In the genomic region with DNA sequence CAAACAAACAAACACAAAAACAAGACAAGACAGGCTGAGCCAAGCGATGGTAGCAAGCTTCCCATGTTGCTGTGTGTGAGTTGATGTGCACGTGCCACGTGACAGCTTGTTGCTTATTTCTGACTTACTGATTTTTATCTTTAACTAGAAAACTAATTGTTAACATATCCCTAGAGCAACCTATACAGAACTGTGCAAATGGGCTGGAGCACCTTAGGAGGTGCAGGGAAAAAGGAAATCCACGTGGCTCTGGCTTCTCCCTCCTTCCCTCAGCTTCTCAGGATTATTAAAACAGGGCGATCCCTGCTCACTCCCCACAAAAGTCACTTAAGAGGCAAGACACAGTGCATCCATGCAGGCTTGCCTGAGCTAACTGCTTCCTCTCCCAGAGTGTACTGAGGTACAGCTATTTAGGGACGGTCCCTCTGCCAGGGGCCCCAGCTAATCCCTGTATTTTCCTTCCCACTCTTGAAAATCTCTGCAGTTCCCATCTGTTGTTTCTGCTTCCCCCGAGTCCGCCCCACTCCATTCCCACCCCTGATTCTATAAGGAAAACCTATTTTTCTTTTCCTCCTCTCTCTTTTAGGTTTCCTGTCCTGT, we compare ENCODE assay signal across 8 mouse cellular contexts. TPM values are rescaled to one million over a fixed set of nuclear protein-coding genes. Genes with fewer than 3 reads are reported as not detected.
DNase-seq lines count a peak whose midpoint lies in the region; ATAC-seq and TF ChIP-seq lines count a peak whose summit lies in the region.

No protein-coding gene starts in this region.

- no peak for TF ChIP-seq CTCF in heart, adult 2 months (IDR thresholded peaks at IDR 0.05)
- no peak for TF ChIP-seq CTCF in liver, embryonic 14.5 days (IDR thresholded peaks at IDR 0.05; ENCODE audit: low read depth)

- H3K79me2 ChIP-seq in heart, adult 2 months (replicated peaks; ENCODE audit: control insufficient read depth, insufficient read depth, low read length), result no peaks in the 10 kb centered on the region

- ATAC-seq in liver, embryonic 14.5 days (ENCODE audit: insufficient read depth), result no peak
- ATAC-seq in erythroblast, adult 5-6 weeks (replicated peaks; ENCODE audit: low FRiP score, poor library complexity, severe bottlenecking), result no peak

- H3K27me3 ChIP-seq in heart, adult 2 months (ENCODE audit: control insufficient read depth, insufficient read depth, low read length), result no peaks in the 10 kb centered on the region
- no peaks in the 10 kb centered on the region for H3K27me3 ChIP-seq in liver, embryonic 14.5 days (ENCODE audit: control insufficient read depth, insufficient read depth, low read length)

- intact Hi-C loops in heart, adult 2 months (cut with DNase I), result loop anchor here (10.0 kb wide), 1 partner anchor 321 kb away; no protein-coding TSS in a partner anchor

- H3K9me3 ChIP-seq in liver, embryonic 14.5 days (ENCODE audit: control insufficient read depth, low read length), result no peaks in the 10 kb centered on the region

- no peak for DNase-seq in heart, adult 2 months
- DNase-seq in heart, adult 8-10 months (ENCODE audit: low spot score), result no peak
- DNase-seq in right cerebral cortex, postnatal 25 days, result peak; percentile 17
- no peak for DNase-seq in right cerebral cortex, postnatal 14 days
- DNase-seq in liver, embryonic 14.5 days (ENCODE audit: low read depth in 3 of 3, low spot score in 3 of 3), result no peak
- no peak for DNase-seq in thymus, postnatal 36 days
- no peak for DNase-seq in left cerebral cortex, adult 8-10 months (ENCODE audit: low spot score in 2 of 2)

- peaks cover 1% of the 10 kb centered on the region; the same call in 1 of the 2 replicates for H3K36me3 ChIP-seq in heart, adult 2 months (ENCODE audit: control insufficient read depth, insufficient read depth, low read length)
- H3K36me3 ChIP-seq in liver, embryonic 14.5 days (replicated peaks; ENCODE audit: control insufficient read depth, insufficient read depth, low read depth), result no peaks in the 10 kb centered on the region

- TF ChIP-seq POLR2A in heart, adult 2 months (IDR thresholded peaks at IDR 0.05; ENCODE audit: insufficient read depth, low read depth, low read length), result no peak

- WGBS in heart, adult 2 months, result 54% methylated on average over 8 of the region's 8 CpGs
- WGBS in liver, embryonic 14.5 days (ENCODE audit: insufficient replicate concordance), result 47% methylated on average over 8 of the region's 8 CpGs

- H3K27ac ChIP-seq in heart, adult 2 months, result peak overlapping the region; percentile 64; the same call in 1 of the 2 replicates
- H3K27ac ChIP-seq in liver, embryonic 14.5 days, result no peak overlapping the region

- H3K4me3 ChIP-seq in heart, adult 2 months, result no peak overlapping the region
- H3K4me3 ChIP-seq in liver, embryonic 14.5 days (ENCODE audit: insufficient read depth in 1 of 2, low read depth in 2 of 2, low read length in 2 of 2), result no peak overlapping the region

- no peak overlapping the region for H3K9ac ChIP-seq in heart, adult 2 months (ENCODE audit: low read depth, low read length)
- H3K9ac ChIP-seq in liver, embryonic 14.5 days (replicated peaks), result no peak overlapping the region; the same call in 1 of the 2 replicates

- peak overlapping the region; percentile 67 for H3K4me2 ChIP-seq in liver, embryonic 14.5 days (ENCODE audit: low read depth)

- no peak for TF ChIP-seq EP300 in heart, adult 2 months (IDR thresholded peaks at IDR 0.05; ENCODE audit: insufficient read depth, low read depth, low read length)
- TF ChIP-seq EP300 in liver, embryonic 14.5 days (IDR thresholded peaks at IDR 0.05; ENCODE audit: low read depth), result no peak

- H3K4me1 ChIP-seq in heart, adult 2 months (ENCODE audit: control insufficient read depth, insufficient read depth, low read length), result peaks cover 5% of the 10 kb centered on the region
- peaks cover 0 to 10% of the 10 kb centered on the region in 2 experiments; a peak in 2 of 4 replicates for H3K4me1 ChIP-seq in liver, embryonic 14.5 days (replicated peaks; ENCODE audit: control insufficient read depth in 2 of 2, insufficient read depth in 2 of 2, low read length in 1 of 2)

RNA-seq across cellular contexts. Expression of a gene that starts 0.6 kb away (rescaled TPM):
- total RNA-seq in heart, adult 2 months (2021), result 10 to 100 TPM; 53.1 to 57.0 TPM
- polyA plus RNA-seq in heart, adult 2 months (2012; rRNA removed), result 11.7 and 23.0 TPM in 2 replicates
- total RNA-seq in heart, adult 8-10 months (2022), result 10 to 100 TPM; 52.7 to 61.4 (median 57.3) TPM
- polyA plus RNA-seq in liver, embryonic 14.5 days (2012; rRNA removed), result 0.11 and 0.22 TPM in 2 replicates
- 0.18 and 0.39 TPM in 2 replicates for polyA plus RNA-seq in liver, embryonic 14.5 days (2014; fragmentation: Nextera tagmentation; extraction: Ambion mirVana)
- total RNA-seq in left cerebral cortex, adult 8-10 months (2022), result 10 to 100 TPM; 72.5 to 93.8 (median 84.2) TPM
- 3.8 TPM in 1 of 2 replicates, not detected in the other for total RNA-seq in erythroblast, adult 5-6 weeks (2015; ENCODE audit: low replicate concordance)
- total RNA-seq in erythroblast, adult 5-6 weeks (2017; ENCODE audit: low replicate concordance), result 0.84 TPM in 1 of 2 replicates, not detected in the other

Comparison
In these comparisons a context has a peak if more than half of its experiments do, and no peak if none do; other contexts are left out.
1. RNA of a gene that starts 0.6 kb away (total RNA-seq): 72.5 to 93.8 TPM in left cerebral cortex, adult 8-10 months, 52.7 to 61.4 TPM in heart, adult 8-10 months and 53.1 to 57.0 TPM in heart, adult 2 months; 0.84 to 3.8 TPM in erythroblast, adult 5-6 weeks; every median in the first group is over 10 times any median in the second.